In genomic region chr16:11784354-11784753, GRCm38 (mm10) we compare ENCODE assay signal across 24 mouse cellular contexts.
DNase-seq lines count a peak whose midpoint lies in the region; ATAC-seq and TF ChIP-seq lines count a peak whose summit lies in the region.
"Had no signal": no experiment of that assay in that cellular context is flagged by ENCODE, and none has a peak within 500 bp of the region (broad histone marks: within the 10 kb centered on the region; RNA-seq: fewer than 3 reads in every experiment).

No protein-coding gene starts in this region.

- H3K4me1 ChIP-seq in testis, adult 2 months (ENCODE audit: control insufficient read depth, insufficient read depth, low read length) = no peaks in the 10 kb centered on the region
- no peaks in the 10 kb centered on the region for H3K4me1 ChIP-seq in ES-Bruce4 (ENCODE audit: control insufficient read depth, insufficient read depth, low read length)
- H3K4me1 ChIP-seq: forebrain, embryonic 10.5 days; forebrain, embryonic 13.5 days; hindbrain, embryonic 12.5 days; hindbrain, embryonic 15.5 days had no signal

- no peaks in the 10 kb centered on the region for H3K36me3 ChIP-seq in testis, adult 2 months (ENCODE audit: control insufficient read depth, insufficient read depth, low read length)
- no peaks in the 10 kb centered on the region for H3K36me3 ChIP-seq in ES-Bruce4 (ENCODE audit: control insufficient read depth, insufficient read depth, low read length, poor library complexity, severe bottlenecking)
- H3K36me3 ChIP-seq: embryonic facial prominence, embryonic 10.5 days; embryonic facial prominence, embryonic 13.5 days; forebrain, embryonic 10.5 days; hindbrain, embryonic 12.5 days; hindbrain, embryonic 15.5 days had no signal

- TF ChIP-seq EP300 in ES-Bruce4 (IDR thresholded peaks at IDR 0.05; ENCODE audit: insufficient read depth, low read depth, low read length) = no peak

- no peak overlapping the region for H3K9ac ChIP-seq in ES-Bruce4 (ENCODE audit: low read depth, poor library complexity, severe bottlenecking)
- H3K9ac ChIP-seq: embryonic facial prominence, embryonic 13.5 days; forebrain, embryonic 13.5 days; hindbrain, embryonic 12.5 days; hindbrain, embryonic 15.5 days had no signal

- H3K27me3 ChIP-seq in testis, adult 2 months (ENCODE audit: control insufficient read depth, insufficient read depth, low read length) = no peaks in the 10 kb centered on the region
- H3K27me3 ChIP-seq in ES-Bruce4 (ENCODE audit: control insufficient read depth, insufficient read depth, low read length, poor library complexity, severe bottlenecking) = no peaks in the 10 kb centered on the region
- H3K27me3 ChIP-seq: embryonic facial prominence, embryonic 13.5 days; forebrain, embryonic 13.5 days; hindbrain, embryonic 12.5 days; hindbrain, embryonic 15.5 days had no signal

- DNase-seq in testis, postnatal 14 days (ENCODE audit: low spot score) = no peak
- peak; percentile 60 for DNase-seq in R1 (ENCODE audit: low read depth, low spot score)
- no peak for DNase-seq in spleen, adult 12 weeks (ENCODE audit: low spot score)
- DNase-seq: adrenal gland, postnatal 10 days; adrenal gland, postnatal 36 days; B cell, adult 2 months; cerebellum, adult 11 months; cerebellum, adult 2 months; cerebellum, postnatal 10 days; cerebellum, postnatal 36 days; embryo, embryonic 11 days; gastrocnemius, postnatal 10 days had no signal

- no peak overlapping the region for H3K27ac ChIP-seq in testis, adult 2 months (ENCODE audit: control insufficient read depth, insufficient read depth, low read depth, low read length)
- H3K27ac ChIP-seq in ES-Bruce4 (ENCODE audit: insufficient read depth, low read length) = no peak overlapping the region
- H3K27ac ChIP-seq: embryonic facial prominence, embryonic 10.5 days; embryonic facial prominence, embryonic 13.5 days; forebrain, embryonic 10.5 days; forebrain, embryonic 13.5 days; hindbrain, embryonic 12.5 days; hindbrain, embryonic 15.5 days had no signal

- no peak for ATAC-seq in erythroid progenitor cell, adult 5-6 weeks (replicated peaks; ENCODE audit: low FRiP score, poor library complexity, severe bottlenecking)
- ATAC-seq: forebrain, embryonic 13.5 days; forebrain, embryonic 16.5 days; intestine, postnatal 0 days had no signal

- H3K4me3 ChIP-seq in testis, adult 2 months (ENCODE audit: control insufficient read depth, low read depth, low read length) = no peak overlapping the region
- no peak overlapping the region for H3K4me3 ChIP-seq in ES-Bruce4 (ENCODE audit: low read depth, low read length)
- H3K4me3 ChIP-seq: embryonic facial prominence, embryonic 10.5 days; embryonic facial prominence, embryonic 13.5 days; erythroblast, embryonic 14.5 days; forebrain, embryonic 10.5 days; forebrain, embryonic 13.5 days; hindbrain, embryonic 12.5 days; hindbrain, embryonic 15.5 days had no signal

- TF ChIP-seq POLR2A in testis, adult 2 months (IDR thresholded peaks at IDR 0.05; ENCODE audit: control insufficient read depth, low read depth, low read length) = no peak
- no peak for TF ChIP-seq POLR2A in ES-Bruce4 (IDR thresholded peaks at IDR 0.05; ENCODE audit: insufficient read depth, low read length)

- no peaks in the 10 kb centered on the region for H3K9me3 ChIP-seq in ES-Bruce4 (replicated peaks; ENCODE audit: control insufficient read depth, insufficient read depth, low read length, poor library complexity, severe bottlenecking)
- H3K9me3 ChIP-seq: embryonic facial prominence, embryonic 10.5 days; embryonic facial prominence, embryonic 13.5 days; forebrain, embryonic 10.5 days; forebrain, embryonic 13.5 days; hindbrain, embryonic 12.5 days; hindbrain, embryonic 15.5 days had no signal

- TF ChIP-seq CTCF in testis, adult 2 months (IDR thresholded peaks at IDR 0.05; ENCODE audit: control insufficient read depth, insufficient read depth, insufficient replicate concordance, low read depth, low read length) = peak; percentile 17; the same call in 1 of the 2 replicates
- peak; percentile 38 for TF ChIP-seq CTCF in ES-Bruce4 (IDR thresholded peaks at IDR 0.05; ENCODE audit: low read depth, low read length)
